Mouse (Mus musculus): ENCODE results near the gene Nr2e1.

- TF ChIP-seq CTCF (conservative IDR thresholded peaks at IDR 0.05; ENCODE audit: insufficient read depth, insufficient read length, low read depth, low read length) = peak; percentile 36
- TF ChIP-seq POLR2A (IDR thresholded peaks at IDR 0.05; ENCODE audit: low read depth, low read length) = no peak
Measured at GRCm38 (mm10) chr10:42604874-42605273, 21.4 kb upstream of the Nr2e1 start.

Data from kidney, adult 2 months (tissue).